Mouse (Mus musculus): ENCODE data around the gene Zfp811.
"Not testable (repeated sequence)": the region's sequence is repeated elsewhere in the genome, so short reads cannot be mapped to it uniquely, and the experiment has no call there.

The Zfp811 gene

GRCm38 (mm10) chr17:32809544-32810374 lies at the start of gene Zfp811:
Gene Zfp811, minus strand, starts transcription at chr17:32809931.
- DNase-seq (ENCODE audit: low read depth, low spot score), result peak; percentile 83

- DNase-seq (ENCODE audit: low read depth, low spot score), result not testable (repeated sequence)
Observed at GRCm38 (mm10) chr17:32856713-32857112, 47.0 kb upstream of the Zfp811 start.

GRCm38 (mm10) chr17:32851581-32851980 lies 41.9 kb upstream of the Zfp811 start:
- no peak for DNase-seq (ENCODE audit: low read depth, low spot score)

GRCm38 (mm10) chr17:32841388-32841787 lies 31.7 kb upstream of the Zfp811 start:
- no peak for DNase-seq (ENCODE audit: low read depth, low spot score)

- no peak for DNase-seq (ENCODE audit: low read depth, low spot score)
Observed at GRCm38 (mm10) chr17:32839083-32839802, 29.5 kb upstream of the Zfp811 start.

- no peak for DNase-seq (ENCODE audit: low read depth, low spot score)
Observed at GRCm38 (mm10) chr17:32830418-32830782, 20.7 kb upstream of the Zfp811 start.

GRCm38 (mm10) chr17:32829540-32830417 lies 20.0 kb upstream of the Zfp811 start, which contains the start of gene Zfp799:
Gene Zfp799, minus strand, starts transcription at chr17:32830261.
- peak; percentile 94 for DNase-seq (ENCODE audit: low read depth, low spot score)

GRCm38 (mm10) chr17:32816074-32816784 lies 6.5 kb upstream of the Zfp811 start:
- no peak for DNase-seq (ENCODE audit: low read depth, low spot score)

- DNase-seq (ENCODE audit: low read depth, low spot score), result no peak
Observed at GRCm38 (mm10) chr17:32814136-32814535, 4.4 kb upstream of the Zfp811 start.

GRCm38 (mm10) chr17:32810648-32811047 lies 917 bp upstream of the Zfp811 start:
- DNase-seq (ENCODE audit: low read depth, low spot score), result no peak

- DNase-seq (ENCODE audit: low read depth, low spot score), result no peak
Observed at GRCm38 (mm10) chr17:32808921-32809320, 810 bp downstream of the Zfp811 start.

GRCm38 (mm10) chr17:32789244-32789643 lies 20.5 kb downstream of the Zfp811 start:
- no peak for DNase-seq (ENCODE audit: low read depth, low spot score)

GRCm38 (mm10) chr17:32788576-32788975 lies 21.2 kb downstream of the Zfp811 start:
- no peak for DNase-seq (ENCODE audit: low read depth, low spot score)

- DNase-seq (ENCODE audit: low read depth, low spot score), result peak; percentile 96
Observed at GRCm38 (mm10) chr17:32788094-32788559, 21.6 kb downstream of the Zfp811 start, which contains the start of gene Zfp871. Gene Zfp871, minus strand, starts transcription at chr17:32788287.

- DNase-seq (ENCODE audit: low read depth, low spot score), result no peak
Observed at GRCm38 (mm10) chr17:32787436-32788093, 22.2 kb downstream of the Zfp811 start.

- no peak for DNase-seq (ENCODE audit: low read depth, low spot score)
Observed at GRCm38 (mm10) chr17:32786944-32787343, 22.8 kb downstream of the Zfp811 start.

GRCm38 (mm10) chr17:32785656-32786055 lies 24.1 kb downstream of the Zfp811 start:
- DNase-seq (ENCODE audit: low read depth, low spot score), result no peak

- DNase-seq (ENCODE audit: low read depth, low spot score), result no peak
Observed at GRCm38 (mm10) chr17:32777564-32777963, 32.2 kb downstream of the Zfp811 start.

GRCm38 (mm10) chr17:32771213-32771612 lies 38.5 kb downstream of the Zfp811 start:
- no peak for DNase-seq (ENCODE audit: low read depth, low spot score)

GRCm38 (mm10) chr17:32766422-32766821 lies 43.3 kb downstream of the Zfp811 start:
- peak; percentile 26 for DNase-seq (ENCODE audit: low read depth, low spot score)
